Mouse (Mus musculus): Measurements from ENCODE around the gene Cadps. TPM values are rescaled to one million over a fixed set of nuclear protein-coding genes. Genes with fewer than 3 reads are reported as not detected.

Gene Cadps
- 2.0 and 2.8 TPM in 2 replicates for polyA plus RNA-seq (2016; fragmentation: Nextera tagmentation; extraction: Ambion mirVana)

GRCm38 (mm10) chr14:12822491-12823219 lies at the start of gene Cadps:
Gene Cadps, minus strand, starts transcription at chr14:12823079.
- Histone ChIP-seq H3K4me1 (peaks cover 27% of the 10 kb centered on the region), H3K9me3 (no peaks in the 10 kb centered on the region), H3K4me3 (peak within 1 kb of the TSS; percentile 75), H3K27me3 (ENCODE audit: poor library complexity, severe bottlenecking) (peaks cover 23% of the 10 kb centered on the region), H3K36me3 (replicated peaks) (no peaks in the 10 kb centered on the region), H3K27ac (peak within 1 kb of the TSS; percentile 90)
- peak; percentile 67 for DNase-seq (ENCODE audit: extremely low spot score, low spot score)
- under 1% methylated on average over 71 of the region's 71 CpGs for WGBS

GRCm38 (mm10) chr14:12869605-12870004 lies 46.7 kb upstream of the Cadps start:
- Histone ChIP-seq H3K4me3 (no peak overlapping the region), H3K4me1 (no peaks in the 10 kb centered on the region), H3K27ac (no peak overlapping the region), H3K36me3 (replicated peaks) (no peaks in the 10 kb centered on the region), H3K27me3 (ENCODE audit: poor library complexity, severe bottlenecking) (no peaks in the 10 kb centered on the region), H3K9me3 (no peaks in the 10 kb centered on the region)
- WGBS: 87% methylated on average over 1 of the region's 1 CpGs
- DNase-seq (ENCODE audit: extremely low spot score, low spot score): no peak

GRCm38 (mm10) chr14:12865258-12865657 lies 42.4 kb upstream of the Cadps start:
- no peaks in the 10 kb centered on the region for H3K36me3 ChIP-seq (replicated peaks)
- 86% methylated on average over 2 of the region's 2 CpGs for WGBS
- H3K9me3 ChIP-seq: no peaks in the 10 kb centered on the region
- H3K27me3 ChIP-seq (ENCODE audit: poor library complexity, severe bottlenecking): no peaks in the 10 kb centered on the region
- no peak for DNase-seq (ENCODE audit: extremely low spot score, low spot score)
- no peaks in the 10 kb centered on the region for H3K4me1 ChIP-seq
- no peak overlapping the region for H3K4me3 ChIP-seq
- no peak overlapping the region for H3K27ac ChIP-seq

GRCm38 (mm10) chr14:12843860-12844259 lies 21.0 kb upstream of the Cadps start:
- Histone ChIP-seq H3K36me3 (replicated peaks) (no peaks in the 10 kb centered on the region), H3K4me1 (peaks cover 2% of the 10 kb centered on the region; the same call in 1 of the 2 replicates), H3K9me3 (no peaks in the 10 kb centered on the region), H3K27ac (no peak overlapping the region), H3K27me3 (ENCODE audit: poor library complexity, severe bottlenecking) (no peaks in the 10 kb centered on the region), H3K4me3 (no peak overlapping the region)
- DNase-seq (ENCODE audit: extremely low spot score, low spot score): no peak

- no peak for DNase-seq (ENCODE audit: extremely low spot score, low spot score)
- Histone ChIP-seq H3K27ac (no peak overlapping the region), H3K4me3 (no peak overlapping the region), H3K9me3 (no peaks in the 10 kb centered on the region), H3K4me1 (peaks cover 15% of the 10 kb centered on the region), H3K27me3 (ENCODE audit: poor library complexity, severe bottlenecking) (no peaks in the 10 kb centered on the region), H3K36me3 (replicated peaks) (no peaks in the 10 kb centered on the region)
- 76% methylated on average over 1 of the region's 1 CpGs for WGBS
These were observed 16.6 kb upstream of the Cadps start for GRCm38 (mm10) chr14:12839471-12839870.

- Histone ChIP-seq H3K9me3 (no peaks in the 10 kb centered on the region), H3K27me3 (ENCODE audit: poor library complexity, severe bottlenecking) (no peaks in the 10 kb centered on the region), H3K4me1 (peaks cover 15% of the 10 kb centered on the region), H3K27ac (no peak overlapping the region), H3K4me3 (no peak overlapping the region), H3K36me3 (replicated peaks) (no peaks in the 10 kb centered on the region)
- no peak for DNase-seq (ENCODE audit: extremely low spot score, low spot score)
These were observed 16.1 kb upstream of the Cadps start for GRCm38 (mm10) chr14:12838949-12839348.

GRCm38 (mm10) chr14:12838323-12838722 lies 15.4 kb upstream of the Cadps start:
- DNase-seq (ENCODE audit: extremely low spot score, low spot score): no peak
- Histone ChIP-seq H3K4me1 (peaks cover 15% of the 10 kb centered on the region), H3K9me3 (no peaks in the 10 kb centered on the region), H3K27ac (no peak overlapping the region), H3K36me3 (replicated peaks) (no peaks in the 10 kb centered on the region), H3K4me3 (no peak overlapping the region), H3K27me3 (ENCODE audit: poor library complexity, severe bottlenecking) (no peaks in the 10 kb centered on the region)

GRCm38 (mm10) chr14:12837902-12838301 lies 15.0 kb upstream of the Cadps start:
- WGBS: 11% methylated on average over 1 of the region's 1 CpGs
- H3K4me3 ChIP-seq: no peak overlapping the region
- no peaks in the 10 kb centered on the region for H3K36me3 ChIP-seq (replicated peaks)
- no peak overlapping the region for H3K27ac ChIP-seq
- no peaks in the 10 kb centered on the region for H3K27me3 ChIP-seq (ENCODE audit: poor library complexity, severe bottlenecking)
- H3K9me3 ChIP-seq: no peaks in the 10 kb centered on the region
- peaks cover 15% of the 10 kb centered on the region for H3K4me1 ChIP-seq
- DNase-seq (ENCODE audit: extremely low spot score, low spot score): no peak

GRCm38 (mm10) chr14:12823781-12824180 lies 902 bp upstream of the Cadps start:
- Histone ChIP-seq H3K36me3 (replicated peaks) (no peaks in the 10 kb centered on the region), H3K27me3 (ENCODE audit: poor library complexity, severe bottlenecking) (peaks cover 23% of the 10 kb centered on the region), H3K27ac (no peak overlapping the region), H3K4me1 (peaks cover 27% of the 10 kb centered on the region), H3K9me3 (no peaks in the 10 kb centered on the region), H3K4me3 (peak overlapping the region; percentile 75; the same call in 1 of the 2 replicates)
- 20% methylated on average over 6 of the region's 6 CpGs for WGBS
- DNase-seq (ENCODE audit: extremely low spot score, low spot score): peak; percentile 40

GRCm38 (mm10) chr14:12821831-12822490 lies 918 bp downstream of the Cadps start:
- peaks cover 27% of the 10 kb centered on the region for H3K4me1 ChIP-seq
- WGBS: under 1% methylated on average over 58 of the region's 58 CpGs
- peaks cover 23% of the 10 kb centered on the region for H3K27me3 ChIP-seq (ENCODE audit: poor library complexity, severe bottlenecking)
- no peaks in the 10 kb centered on the region for H3K36me3 ChIP-seq (replicated peaks)
- peak; percentile 71 for DNase-seq (ENCODE audit: extremely low spot score, low spot score)
- H3K27ac ChIP-seq: peak overlapping the region; percentile 90
- peak overlapping the region; percentile 75 for H3K4me3 ChIP-seq
- no peaks in the 10 kb centered on the region for H3K9me3 ChIP-seq

GRCm38 (mm10) chr14:12821156-12821813 lies 1.6 kb downstream of the Cadps start:
- Histone ChIP-seq H3K36me3 (replicated peaks) (no peaks in the 10 kb centered on the region), H3K27ac (peak overlapping the region; percentile 90), H3K9me3 (no peaks in the 10 kb centered on the region), H3K4me3 (peak overlapping the region; percentile 75), H3K4me1 (peaks cover 27% of the 10 kb centered on the region), H3K27me3 (ENCODE audit: poor library complexity, severe bottlenecking) (peaks cover 23% of the 10 kb centered on the region)
- DNase-seq (ENCODE audit: extremely low spot score, low spot score): no peak
- under 1% methylated on average over 13 of the region's 13 CpGs for WGBS

- H3K36me3 ChIP-seq (replicated peaks): no peaks in the 10 kb centered on the region
- peaks cover 27% of the 10 kb centered on the region for H3K4me1 ChIP-seq
- no peak overlapping the region for H3K4me3 ChIP-seq
- no peak for DNase-seq (ENCODE audit: extremely low spot score, low spot score)
- H3K27me3 ChIP-seq (ENCODE audit: poor library complexity, severe bottlenecking): peaks cover 23% of the 10 kb centered on the region
- no peaks in the 10 kb centered on the region for H3K9me3 ChIP-seq
- H3K27ac ChIP-seq: no peak overlapping the region
- WGBS: 77% methylated on average over 1 of the region's 1 CpGs
These were observed 2.7 kb downstream of the Cadps start for GRCm38 (mm10) chr14:12820149-12820548.

- no peak for DNase-seq (ENCODE audit: extremely low spot score, low spot score)
- 90% methylated on average over 1 of the region's 1 CpGs for WGBS
- peaks cover 26% of the 10 kb centered on the region for H3K4me1 ChIP-seq
- H3K4me3 ChIP-seq: no peak overlapping the region
- no peak overlapping the region for H3K27ac ChIP-seq
- H3K27me3 ChIP-seq (ENCODE audit: poor library complexity, severe bottlenecking): peaks cover 21% of the 10 kb centered on the region
- no peaks in the 10 kb centered on the region for H3K36me3 ChIP-seq (replicated peaks)
- H3K9me3 ChIP-seq: no peaks in the 10 kb centered on the region
These were observed 4.4 kb downstream of the Cadps start for GRCm38 (mm10) chr14:12818442-12818841.
